11 mouse cellular contexts compared by ENCODE assay signal in the genomic region with DNA sequence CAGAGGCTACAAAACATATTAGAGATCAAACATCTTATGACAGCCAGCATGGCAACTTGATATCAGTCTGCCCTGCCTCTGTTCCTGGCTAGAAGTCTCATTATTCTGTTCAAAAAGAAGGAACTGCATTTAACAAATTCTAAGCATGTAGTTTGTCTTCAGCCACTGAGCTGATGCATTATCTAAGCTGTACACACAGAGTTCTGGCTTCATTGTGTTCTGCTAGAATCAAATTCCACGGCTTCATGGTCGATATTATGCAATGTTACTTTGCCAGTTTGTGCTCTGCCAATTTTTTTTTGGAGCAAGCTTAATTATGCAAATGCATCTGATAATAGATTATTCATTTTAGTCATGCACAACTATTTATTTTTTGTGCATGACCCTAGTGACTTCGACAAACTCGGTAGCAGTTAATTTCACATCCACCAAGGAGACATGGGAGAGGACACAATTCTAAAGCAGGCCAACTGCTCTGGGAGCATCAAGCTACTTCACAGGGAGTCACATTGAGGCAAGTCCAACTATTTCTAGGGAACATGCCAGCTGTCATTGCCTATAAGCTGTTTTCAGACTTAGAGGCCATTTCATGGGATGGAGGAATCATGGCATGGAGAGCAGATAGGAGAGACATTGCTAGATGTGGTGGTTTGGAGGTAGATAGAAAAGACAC.
"Had no signal": no experiment of that assay in that cellular context is flagged by ENCODE, and none has a peak within 500 bp of the region (broad histone marks: within the 10 kb centered on the region; RNA-seq: fewer than 3 reads in every experiment).

No protein-coding gene starts in this region.

- ATAC-seq: liver, embryonic 12.5 days; midbrain, embryonic 15.5 days had no signal

- H3K4me2 ChIP-seq: kidney, embryonic 15.5 days; limb, embryonic 15.5 days; liver, embryonic 12.5 days; lung, embryonic 15.5 days; midbrain, embryonic 15.5 days; neural tube, embryonic 13.5 days had no signal

- H3K9me3 ChIP-seq: kidney, embryonic 15.5 days; limb, embryonic 15.5 days; liver, embryonic 12.5 days; lung, embryonic 15.5 days; midbrain, embryonic 15.5 days; neural tube, embryonic 13.5 days had no signal

- H3K4me3 ChIP-seq: kidney, embryonic 15.5 days; limb, embryonic 15.5 days; liver, embryonic 12.5 days; lung, embryonic 15.5 days; midbrain, embryonic 15.5 days; neural tube, embryonic 13.5 days had no signal

- H3K9ac ChIP-seq: kidney, embryonic 15.5 days; limb, embryonic 15.5 days; liver, embryonic 12.5 days; lung, embryonic 15.5 days; midbrain, embryonic 15.5 days; neural tube, embryonic 13.5 days had no signal

- H3K27ac ChIP-seq: kidney, embryonic 15.5 days; limb, embryonic 15.5 days; liver, embryonic 12.5 days; lung, embryonic 15.5 days; midbrain, embryonic 15.5 days; neural tube, embryonic 13.5 days had no signal

- H3K4me1 ChIP-seq: kidney, embryonic 15.5 days; limb, embryonic 15.5 days; liver, embryonic 12.5 days; lung, embryonic 15.5 days; midbrain, embryonic 15.5 days; neural tube, embryonic 13.5 days had no signal

- H3K36me3 ChIP-seq: kidney, embryonic 15.5 days; limb, embryonic 15.5 days; liver, embryonic 12.5 days; lung, embryonic 15.5 days; midbrain, embryonic 15.5 days; neural tube, embryonic 13.5 days had no signal

- DNase-seq: kidney, postnatal 14 days; layer of hippocampus, postnatal 36 days; lung, postnatal 14 days; right cerebral cortex, postnatal 14 days; thymus, postnatal 36 days had no signal

- H3K27me3 ChIP-seq: kidney, embryonic 15.5 days; limb, embryonic 15.5 days; liver, embryonic 12.5 days; lung, embryonic 15.5 days; midbrain, embryonic 15.5 days; neural tube, embryonic 13.5 days had no signal
